Mouse (Mus musculus): ENCODE results near the gene Tsc22d1.
A peak's percentile ranks its signal among the peaks of the same experiment; 100 is the strongest.

The Tsc22d1 gene

GRCm38 (mm10) chr14:76518217-76518616 is 103.5 kb downstream of the Tsc22d1 start:
- DNase-seq (ENCODE audit: low read depth): no peak

DNA sequence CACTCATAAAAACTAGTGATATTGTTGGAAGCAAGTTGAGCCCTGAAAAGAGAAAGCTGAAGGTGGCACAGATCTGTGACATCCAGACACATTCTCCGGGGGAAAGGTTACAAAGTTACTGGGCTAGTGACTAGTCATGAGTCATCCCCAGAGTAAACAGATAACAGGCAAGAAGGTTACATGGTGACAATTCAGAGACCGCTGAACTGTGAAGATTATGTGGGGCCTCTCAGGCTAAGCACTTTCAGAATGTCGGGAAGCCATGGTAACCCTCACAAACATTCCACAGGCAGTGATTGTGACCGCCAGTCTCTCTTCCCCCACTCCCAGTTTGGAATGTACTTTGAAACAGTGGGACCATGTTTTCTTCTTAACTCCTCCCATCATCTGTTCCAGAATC is 105.8 kb downstream of the Tsc22d1 start:
- DNase-seq (ENCODE audit: low read depth): no peak

DNA sequence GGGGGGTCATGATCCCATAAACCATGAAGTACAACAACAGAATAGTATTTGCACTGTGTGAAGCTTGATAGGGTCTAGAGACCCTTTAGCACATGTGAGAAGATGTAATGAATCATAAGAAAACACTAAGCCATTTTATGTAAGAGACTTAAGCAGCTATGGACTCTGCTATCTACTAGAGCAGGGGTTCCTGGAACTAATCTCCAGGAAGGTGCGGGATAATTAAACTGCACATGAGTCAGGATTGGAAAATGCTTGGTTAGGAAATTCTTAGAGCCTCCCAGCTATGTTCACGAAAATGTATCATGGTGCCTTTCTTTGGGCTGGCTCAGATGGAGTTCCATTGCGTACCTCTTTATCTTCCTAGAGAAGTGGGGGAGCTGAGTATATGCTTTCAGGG is 106.5 kb downstream of the Tsc22d1 start:
- no peak for DNase-seq (ENCODE audit: low read depth)

- no peak for DNase-seq (ENCODE audit: low read depth)
Observed at GRCm38 (mm10) chr14:76523344-76523743, 108.6 kb downstream of the Tsc22d1 start.

DNA sequence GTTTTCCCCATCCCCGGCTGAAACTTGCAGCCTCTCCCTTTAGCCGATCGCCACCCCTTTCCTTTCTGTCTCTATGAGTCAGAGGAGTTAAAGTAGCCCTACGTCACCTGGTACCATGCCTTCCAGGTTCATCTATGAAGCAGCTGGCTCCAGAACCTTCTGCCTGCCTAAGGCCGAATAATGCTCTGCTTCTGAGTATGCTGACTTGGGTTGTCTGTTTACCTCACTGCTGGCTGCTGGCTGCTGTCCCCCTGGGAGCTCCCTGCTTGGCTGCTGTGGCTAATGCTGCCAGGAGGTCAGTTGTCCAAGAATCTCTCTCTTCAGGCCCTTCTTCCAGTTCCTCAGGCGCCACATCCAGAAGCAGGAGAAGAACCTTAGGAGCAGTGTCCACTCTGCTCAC is 111.7 kb downstream of the Tsc22d1 start:
- DNase-seq (ENCODE audit: low read depth): peak; percentile 57

- DNase-seq (ENCODE audit: low read depth): no peak
Observed at GRCm38 (mm10) chr14:76527030-76527719, 112.4 kb downstream of the Tsc22d1 start.

GRCm38 (mm10) chr14:76527758-76528313 is 113.1 kb downstream of the Tsc22d1 start:
- DNase-seq (ENCODE audit: low read depth): no peak

DNA sequence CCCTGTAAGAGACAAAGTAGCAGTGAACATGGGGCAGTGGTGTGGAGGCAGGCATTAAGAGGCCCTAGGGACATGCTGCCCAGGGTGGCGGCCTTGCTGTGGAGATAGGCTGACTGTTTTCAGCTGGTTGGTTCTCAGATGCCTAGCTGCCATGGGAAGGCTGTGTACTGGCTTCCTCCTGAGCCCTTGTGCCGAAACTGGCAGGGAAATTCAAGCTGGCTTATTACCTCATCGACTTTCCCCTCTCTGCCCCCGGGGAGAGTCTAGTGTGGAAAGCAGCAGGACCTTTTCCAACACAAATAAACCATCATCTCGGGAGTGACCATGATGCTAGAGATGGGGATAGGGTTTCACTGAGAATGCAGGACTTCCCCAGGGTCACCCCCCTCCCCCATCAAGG is 113.9 kb downstream of the Tsc22d1 start:
- peak; percentile 91 for DNase-seq (ENCODE audit: low read depth)

GRCm38 (mm10) chr14:76531027-76531660 is 116.4 kb downstream of the Tsc22d1 start:
- DNase-seq (ENCODE audit: low read depth): no peak

- no peak for DNase-seq (ENCODE audit: low read depth)
Observed at GRCm38 (mm10) chr14:76532257-76533169, 117.8 kb downstream of the Tsc22d1 start.

- DNase-seq (ENCODE audit: low read depth): no peak
Observed at GRCm38 (mm10) chr14:76533170-76533815, 118.5 kb downstream of the Tsc22d1 start.

- DNase-seq (ENCODE audit: low read depth): peak; percentile 27
Observed at GRCm38 (mm10) chr14:76535096-76535495, 120.3 kb downstream of the Tsc22d1 start.

DNA sequence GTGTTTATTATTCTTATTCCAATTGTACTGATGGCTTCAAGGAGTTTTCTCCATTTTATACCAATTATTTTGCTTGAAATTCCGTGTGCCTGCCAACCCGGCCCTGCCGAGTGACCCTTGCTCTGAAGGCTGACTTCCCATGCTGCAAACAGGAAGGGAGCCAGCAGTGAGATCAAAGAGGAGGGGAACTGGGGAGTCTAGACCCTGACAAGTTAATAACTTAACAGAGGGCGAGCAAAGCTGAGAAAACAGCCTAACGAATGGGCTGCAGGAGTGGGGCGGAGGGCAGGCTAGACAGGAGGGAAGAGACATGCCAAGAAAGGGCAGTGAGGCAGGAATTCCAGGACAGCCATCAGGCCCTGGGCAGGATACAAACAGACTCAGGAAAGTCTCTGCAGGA is 122.2 kb downstream of the Tsc22d1 start:
- no peak for DNase-seq (ENCODE audit: low read depth)

DNA sequence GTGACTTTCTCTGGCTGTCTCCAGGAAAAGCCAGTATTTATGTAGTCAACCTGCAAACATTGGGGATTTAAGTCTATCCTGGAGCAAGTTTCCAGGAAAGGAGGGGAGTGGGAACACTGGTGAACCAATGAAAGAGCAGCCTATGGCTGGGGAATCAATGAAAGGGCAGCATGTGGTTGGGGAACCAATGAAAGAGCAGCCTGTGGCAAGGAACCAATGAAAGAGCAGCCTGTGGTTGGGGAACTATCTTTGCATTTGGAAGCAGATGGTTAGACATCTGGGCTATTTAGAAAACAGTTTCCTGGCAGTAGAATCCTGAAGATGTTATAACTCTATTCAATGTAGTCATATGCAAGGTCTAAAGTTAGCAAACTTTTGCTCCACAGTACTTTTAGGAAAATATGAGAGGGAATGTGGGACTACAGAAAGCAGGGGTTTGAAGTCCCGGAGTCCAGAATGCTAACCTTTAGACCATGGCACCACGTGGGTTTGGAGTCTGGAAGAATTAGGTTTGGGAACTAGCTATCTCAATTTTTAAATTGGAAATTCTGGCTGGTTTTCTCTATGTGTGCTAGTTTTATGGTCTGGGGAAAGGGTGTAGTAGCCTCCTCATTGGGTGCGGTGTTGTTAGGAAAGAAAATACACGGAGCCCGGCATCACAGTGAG is 125.4 kb downstream of the Tsc22d1 start:
- no peak for DNase-seq (ENCODE audit: low read depth)

DNA sequence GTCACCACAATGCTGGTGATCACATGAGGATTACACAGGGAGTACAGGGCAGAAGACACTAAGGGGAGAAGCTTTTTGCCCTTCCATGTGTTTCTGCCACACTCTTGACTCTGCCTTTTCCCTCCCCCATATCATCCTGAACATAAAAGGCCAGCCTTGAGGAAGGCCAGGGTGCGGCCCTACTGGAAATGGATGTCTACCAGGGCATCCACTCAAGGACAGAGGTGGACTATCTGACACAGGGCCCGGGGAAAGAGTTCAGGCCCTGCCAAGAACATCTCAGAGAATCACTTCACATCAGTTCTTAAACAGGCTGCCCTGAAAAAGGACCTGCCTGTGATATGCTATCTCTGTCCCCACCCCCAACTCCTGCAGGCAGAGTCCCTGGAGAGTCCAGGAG is 126.6 kb downstream of the Tsc22d1 start:
- no peak for DNase-seq (ENCODE audit: low read depth)

DNA sequence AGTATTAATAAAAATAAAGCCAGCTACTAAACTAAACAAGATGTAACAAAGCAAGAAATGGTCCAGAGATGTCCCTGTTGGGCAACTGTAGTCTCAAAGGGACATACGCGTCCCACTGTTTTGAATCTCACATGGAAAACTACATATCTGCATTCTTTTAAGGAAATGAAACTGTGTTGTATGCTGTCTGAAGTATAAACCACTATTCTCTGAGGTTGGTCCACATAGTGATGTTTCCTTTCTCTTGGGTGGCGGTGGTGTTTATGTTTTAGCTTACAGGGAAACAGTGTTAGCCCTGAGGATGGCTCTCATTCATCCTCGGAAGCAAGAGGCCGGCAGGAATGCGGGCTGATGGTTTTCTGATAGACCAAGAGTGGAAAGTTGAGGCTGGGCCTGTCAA is 129.4 kb downstream of the Tsc22d1 start:
- DNase-seq (ENCODE audit: low read depth): no peak

DNA sequence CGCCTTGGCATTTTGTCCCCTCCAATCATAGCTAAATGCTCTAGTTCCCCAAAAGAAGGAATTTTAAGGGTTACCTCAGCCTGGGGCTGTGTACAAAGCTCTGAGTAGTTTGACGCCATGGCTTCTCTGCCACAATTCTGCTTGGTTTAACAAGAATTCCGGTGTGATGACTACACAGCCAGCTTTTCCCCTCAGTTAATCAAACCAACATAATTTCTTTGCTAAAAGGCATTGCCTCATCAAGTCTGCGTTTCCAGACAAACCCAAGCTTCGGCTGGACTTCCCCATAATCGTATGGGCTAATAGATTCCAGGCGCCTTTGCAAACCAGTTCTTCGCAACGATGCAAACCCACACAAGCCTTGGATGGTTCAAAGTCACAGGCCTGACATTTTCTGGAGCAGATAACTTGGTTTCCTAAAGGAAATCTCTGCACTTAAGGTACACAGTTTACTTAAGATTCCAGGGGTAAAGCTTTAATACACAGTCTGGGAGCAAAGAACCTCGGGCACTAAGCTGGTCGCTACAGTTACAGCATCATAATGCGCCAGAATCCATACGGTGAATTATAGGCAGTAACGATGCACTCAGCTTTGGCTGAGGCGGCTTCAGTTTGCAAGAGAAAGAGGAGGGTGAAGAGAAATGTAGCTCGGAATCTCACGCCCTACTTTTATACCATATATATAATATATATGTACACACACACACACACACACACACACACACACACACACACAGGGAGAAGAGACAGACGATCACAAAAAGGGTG is 140.7 kb downstream of the Tsc22d1 start:
- peak; percentile 85 for DNase-seq (ENCODE audit: low read depth)

- DNase-seq (ENCODE audit: low read depth): peak; percentile 84
Observed at GRCm38 (mm10) chr14:76556031-76556851, 141.5 kb downstream of the Tsc22d1 start.

- no peak for DNase-seq (ENCODE audit: low read depth)
Observed at GRCm38 (mm10) chr14:76556852-76557208, 142.1 kb downstream of the Tsc22d1 start, which contains the start of gene Serp2. Serp2 (minus strand) TSS chr14:76556889.
